Mouse (Mus musculus): ENCODE measurements around the gene Hhex. TPM values are rescaled to one million over a fixed set of nuclear protein-coding genes. Genes with fewer than 3 reads are reported as not detected.

Hhex gene
- total and polyA plus RNA-seq, 2 experiments from 2014 or later: 1.1 to 3.4 TPM

GRCm38 (mm10) chr19:37487811-37488475 lies 53.3 kb downstream of the Hhex start:
- 91% methylated on average over 5 of the region's 5 CpGs for WGBS
- no peak for TF ChIP-seq CTCF (IDR thresholded peaks at IDR 0.05; ENCODE audit: low read depth)
- H3K27ac ChIP-seq (ENCODE audit: low read depth, low read length): no peak overlapping the region
- no peak overlapping the region for H3K4me3 ChIP-seq (ENCODE audit: low read depth, low read length)
- H3K4me1 ChIP-seq (ENCODE audit: insufficient read depth): no peaks in the 10 kb centered on the region
- DNase-seq: no peak
- no peak overlapping the region for H3K9ac ChIP-seq
- H3K36me3 ChIP-seq (ENCODE audit: insufficient read depth): no peaks in the 10 kb centered on the region
- no peaks in the 10 kb centered on the region for H3K27me3 ChIP-seq (ENCODE audit: insufficient read depth, low read length)
- no peaks in the 10 kb centered on the region for H3K9me3 ChIP-seq (ENCODE audit: low read length)
- no peak overlapping the region for H3K4me2 ChIP-seq (ENCODE audit: low read depth)
- no peak for ATAC-seq

- no peak for ATAC-seq
- WGBS: 70% methylated on average over 7 of the region's 7 CpGs
Measured at GRCm38 (mm10) chr19:37488608-37489262, 54.1 kb downstream of the Hhex start.

More at GRCm38 (mm10) chr19:37488608-37489262, 54.1 kb downstream of the Hhex start:
- Histone ChIP-seq H3K9me3 (ENCODE audit: low read length) (no peaks in the 10 kb centered on the region), H3K4me1 (ENCODE audit: insufficient read depth) (no peaks in the 10 kb centered on the region), H3K4me2 (ENCODE audit: low read depth) (no peak overlapping the region), H3K9ac (no peak overlapping the region), H3K36me3 (ENCODE audit: insufficient read depth) (no peaks in the 10 kb centered on the region), H3K27ac (ENCODE audit: low read depth, low read length) (no peak overlapping the region), H3K4me3 (ENCODE audit: low read depth, low read length) (no peak overlapping the region), H3K27me3 (ENCODE audit: insufficient read depth, low read length) (no peaks in the 10 kb centered on the region)
- no peak for TF ChIP-seq CTCF (IDR thresholded peaks at IDR 0.05; ENCODE audit: low read depth)
- DNase-seq: no peak

Other genes with a start within 250 kb of the Hhex start
- 94.9 and 102 TPM in 2 replicates for gene March5, start 227.3 kb upstream of the Hhex start, total RNA-seq (2014; rRNA removed)
- gene March5, start 227.3 kb upstream of the Hhex start, polyA plus RNA-seq (2015; fragmentation: Nextera tagmentation; extraction: Ambion mirVana): 118 and 122 TPM in 2 replicates
- 12.9 and 18.1 TPM in 2 replicates for gene Cpeb3, start 226.2 kb upstream of the Hhex start, total RNA-seq (2014; rRNA removed)
- gene Cpeb3, start 226.2 kb upstream of the Hhex start, polyA plus RNA-seq (2015; fragmentation: Nextera tagmentation; extraction: Ambion mirVana): 3.9 and 7.9 TPM in 2 replicates
- gene Ide, start 97.0 kb upstream of the Hhex start, total RNA-seq (2014; rRNA removed): 20.4 and 25.7 TPM in 2 replicates
- gene Ide, start 97.0 kb upstream of the Hhex start, polyA plus RNA-seq (2015; fragmentation: Nextera tagmentation; extraction: Ambion mirVana): 18.1 and 31.1 TPM in 2 replicates
- gene Kif11, start 58.4 kb upstream of the Hhex start, total RNA-seq (2014; rRNA removed): 9.1 and 15.2 TPM in 2 replicates
- 5.4 and 6.3 TPM in 2 replicates for gene Kif11, start 58.4 kb upstream of the Hhex start, polyA plus RNA-seq (2015; fragmentation: Nextera tagmentation; extraction: Ambion mirVana)
- gene Exoc6, start 115.6 kb downstream of the Hhex start, total RNA-seq (2014; rRNA removed): 42.9 and 47.5 TPM in 2 replicates
- gene Exoc6, start 115.6 kb downstream of the Hhex start, polyA plus RNA-seq (2015; fragmentation: Nextera tagmentation; extraction: Ambion mirVana): 30.6 and 34.3 TPM in 2 replicates